Mouse (Mus musculus): ENCODE data around the gene Slc25a54.

- TF ChIP-seq CTCF (conservative IDR thresholded peaks at IDR 0.05 in 1 of 2, IDR thresholded peaks at IDR 0.05 in 1 of 2; ENCODE audit: low read depth in 2 of 2, low read length in 2 of 2) (no peak), POLR2AphosphoS2 (IDR thresholded peaks at IDR 0.05; ENCODE audit: low read depth, low read length) (no peak), CHD2 (IDR thresholded peaks at IDR 0.05; ENCODE audit: low read length) (no peak), TCF12 (IDR thresholded peaks at IDR 0.05; ENCODE audit: low read depth, low read length) (no peak), ZKSCAN1 (IDR thresholded peaks at IDR 0.05; ENCODE audit: borderline replicate concordance, low read depth, low read length) (no peak), ZNF384 (IDR thresholded peaks at IDR 0.05; ENCODE audit: low read depth, low read length) (no peak), ZC3H11A (IDR thresholded peaks at IDR 0.05; ENCODE audit: low read depth, low read length) (no peak), MAZ (IDR thresholded peaks at IDR 0.05; ENCODE audit: low read depth, low read length) (no peak), MYC (IDR thresholded peaks at IDR 0.05; ENCODE audit: low read depth, low read length) (no peak)
Measured at GRCm38 (mm10) chr3:109123531-109123981, 43.3 kb downstream of the Slc25a54 start.

All from CH12.LX (cell line).